Mouse (Mus musculus) MEL (cell line): ENCODE data around the gene Rras2. TPM values are rescaled to one million over a fixed set of nuclear protein-coding genes. Genes with fewer than 3 reads are reported as not detected.

Experiments
- DNase-seq: peaks from one replicate; pipeline ENCODE4 v3.0.0; 2011; ENCODE audit warnings: low read depth, low spot score
- H3K27ac ChIP-seq: 2 replicates; pipeline ENCODE4 v1.5.1; 2012; ENCODE audit warnings: low read depth, mild to moderate bottlenecking, control low read depth, low read length, moderate library complexity; ENCODE audit not compliant: control insufficient read depth
- H3K27me3 ChIP-seq, 2 experiments: fragments of 150-350 bp in 1 of 2; sonication (generic) in 1 of 2; 2 replicates each; pipeline ENCODE4 v1.6.1; 2012; ENCODE audit warnings: low read length in 2 of 2, mild to moderate bottlenecking in 2 of 2, improper control_type of control experiment in 1 of 2, moderate library complexity in 1 of 2; ENCODE audit not compliant: insufficient read depth in 2 of 2, control insufficient read depth in 1 of 2
- H3K36me3 ChIP-seq, 2 experiments: 2 replicates each; pipeline ENCODE4 v1.6.1; 2012 to 2014; ENCODE audit warnings: low read length in 2 of 2, improper control_type of control experiment in 1 of 2, inconsistent platforms in 1 of 2, mild to moderate bottlenecking in 1 of 2; ENCODE audit not compliant: insufficient read depth in 2 of 2, control insufficient read depth in 1 of 2
- H3K4me1 ChIP-seq, 2 experiments: fragments of 150-350 bp in 1 of 2; sonication (generic) in 1 of 2; 2 replicates each; pipeline ENCODE4 v1.6.1; 2012; ENCODE audit warnings: low read length in 2 of 2, improper control_type of control experiment in 1 of 2, mild to moderate bottlenecking in 1 of 2; ENCODE audit not compliant: insufficient read depth in 2 of 2, control insufficient read depth in 1 of 2
- H3K4me3 ChIP-seq, 2 experiments: fragments of 150-350 bp in 1 of 2; sonication (generic) in 1 of 2; 2 replicates each; pipeline ENCODE4 v1.5.1; 2012; ENCODE audit warnings: low read depth in 2 of 2, low read length in 2 of 2, mild to moderate bottlenecking in 2 of 2, moderate library complexity in 2 of 2, control low read depth in 1 of 2, improper control_type of control experiment in 1 of 2; ENCODE audit not compliant: control insufficient read depth in 1 of 2, insufficient read depth in 1 of 2
- H3K79me2 ChIP-seq: 2 replicates; pipeline ENCODE4 v1.6.1; 2012; ENCODE audit warnings: mild to moderate bottlenecking, low read length, moderate library complexity; ENCODE audit not compliant: control insufficient read depth, poor library complexity, insufficient read depth
- H3K9ac ChIP-seq: 2 replicates; pipeline ENCODE4 v1.6.1; 2012; ENCODE audit warnings: low read depth, mild to moderate bottlenecking, control low read depth, low read length, moderate library complexity; ENCODE audit not compliant: control insufficient read depth, poor library complexity, severe bottlenecking
- H3K9me3 ChIP-seq: fragments of 150-350 bp; sonication (generic); replicated peaks from 2 replicates; pipeline ENCODE4 v1.6.1; 2012; ENCODE audit warnings: mild to moderate bottlenecking, low read length, improper control_type of control experiment, moderate library complexity; ENCODE audit not compliant: insufficient read depth
- BHLHE40 ChIP-seq: IDR thresholded peaks from 2 replicates; pipeline ENCODE4 v1.6.1; 2012; ENCODE audit warnings: low read depth, mild to moderate bottlenecking, inconsistent platforms, low read length, improper control_type of control experiment, borderline replicate concordance
- CHD2 ChIP-seq: IDR thresholded peaks from 2 replicates; pipeline ENCODE4 v1.6.1; 2011; ENCODE audit warnings: low read length, improper control_type of control experiment
- E2F4 ChIP-seq: IDR thresholded peaks from 2 replicates; pipeline ENCODE4 v1.6.1; 2011; ENCODE audit warnings: low read depth, low read length, improper control_type of control experiment, borderline replicate concordance
- EP300 ChIP-seq, 2 experiments: IDR thresholded peaks; 2 replicates each; pipeline ENCODE4 v1.6.1; 2011; ENCODE audit warnings: improper control_type of control experiment in 2 of 2, low read length in 2 of 2, low read depth in 1 of 2, mild to moderate bottlenecking in 1 of 2
- ETS1 ChIP-seq: IDR thresholded peaks from 2 replicates; pipeline ENCODE4 v1.6.1; 2012; ENCODE audit warnings: low read depth, mild to moderate bottlenecking, inconsistent platforms, low read length, improper control_type of control experiment, moderate library complexity
- JUND ChIP-seq: IDR thresholded peaks from 2 replicates; pipeline ENCODE4 v1.6.1; 2011; ENCODE audit warnings: low read depth, mild to moderate bottlenecking, improper control_type of control experiment, low read length
- MAFK ChIP-seq: IDR thresholded peaks from 2 replicates; pipeline ENCODE4 v1.6.1; 2011; ENCODE audit warnings: low read depth, mild to moderate bottlenecking, low read length, improper control_type of control experiment, borderline replicate concordance
- MAX ChIP-seq: IDR thresholded peaks from 2 replicates; pipeline ENCODE4 v1.6.1; 2011; ENCODE audit warnings: low read length, improper control_type of control experiment
- MEF2A ChIP-seq: IDR thresholded peaks from 2 replicates; pipeline ENCODE4 v1.6.1; 2014; ENCODE audit warnings: low read depth, mild to moderate bottlenecking, inconsistent platforms, low read length, improper control_type of control experiment; ENCODE audit not compliant: poor library complexity, insufficient replicate concordance, severe bottlenecking; ENCODE audit errors: extremely low read depth
- MXI1 ChIP-seq: IDR thresholded peaks from 2 replicates; pipeline ENCODE4 v1.6.1; 2011; ENCODE audit warnings: mild to moderate bottlenecking, low read depth, low read length, improper control_type of control experiment
- MYB ChIP-seq: IDR thresholded peaks from 2 replicates; pipeline ENCODE4 v1.6.1; 2011; ENCODE audit warnings: mild to moderate bottlenecking, low read depth, low read length, improper control_type of control experiment
- NELFE ChIP-seq: IDR thresholded peaks from 2 replicates; pipeline ENCODE4 v1.6.1; 2011; ENCODE audit warnings: low read depth, low read length, improper control_type of control experiment
- NRF1 ChIP-seq: IDR thresholded peaks from 2 replicates; pipeline ENCODE4 v1.6.1; 2014; ENCODE audit warnings: low read depth, mild to moderate bottlenecking, inconsistent platforms, low read length, improper control_type of control experiment, moderate library complexity; ENCODE audit not compliant: poor library complexity, insufficient read depth, severe bottlenecking
- RAD21 ChIP-seq: IDR thresholded peaks from 2 replicates; pipeline ENCODE4 v1.6.1; 2011; ENCODE audit warnings: mild to moderate bottlenecking, low read depth, low read length, improper control_type of control experiment
- SIN3A ChIP-seq: IDR thresholded peaks from 2 replicates; pipeline ENCODE4 v1.6.1; 2012; ENCODE audit warnings: low read length, improper control_type of control experiment, inconsistent platforms
- SMC3 ChIP-seq: IDR thresholded peaks from 2 replicates; pipeline ENCODE4 v1.6.1; 2011; ENCODE audit warnings: low read depth, low read length, improper control_type of control experiment
- TBP ChIP-seq: IDR thresholded peaks from 2 replicates; pipeline ENCODE4 v1.8.0; 2011; ENCODE audit warnings: low read depth, low read length, improper control_type of control experiment
- TCF12 ChIP-seq: IDR thresholded peaks from 2 replicates; pipeline ENCODE4 v1.6.1; 2014; ENCODE audit warnings: low read depth, mild to moderate bottlenecking, inconsistent platforms, low read length, improper control_type of control experiment, moderate library complexity
- UBTF ChIP-seq: IDR thresholded peaks from 2 replicates; pipeline ENCODE4 v1.6.1; 2012; ENCODE audit warnings: low read depth, mild to moderate bottlenecking, inconsistent platforms, low read length, improper control_type of control experiment, moderate library complexity, borderline replicate concordance; ENCODE audit not compliant: insufficient read depth
- USF2 ChIP-seq, 2 experiments: IDR thresholded peaks; 2 replicates each; pipeline ENCODE4 v1.6.1; 2011 to 2012; ENCODE audit warnings: improper control_type of control experiment in 2 of 2, low read length in 2 of 2, borderline replicate concordance in 1 of 2, inconsistent platforms in 1 of 2, low read depth in 1 of 2, mild to moderate bottlenecking in 1 of 2; ENCODE audit not compliant: insufficient read depth in 1 of 2
- ZC3H11A ChIP-seq: IDR thresholded peaks from 2 replicates; pipeline ENCODE4 v1.6.1; 2012; ENCODE audit warnings: low read depth, mild to moderate bottlenecking, inconsistent platforms, low read length, improper control_type of control experiment
- ZKSCAN1 ChIP-seq: IDR thresholded peaks from 2 replicates; pipeline ENCODE4 v1.6.1; 2012; ENCODE audit warnings: low read depth, mild to moderate bottlenecking, inconsistent platforms, low read length, improper control_type of control experiment, moderate library complexity
- ZMIZ1 ChIP-seq: IDR thresholded peaks from 2 replicates; pipeline ENCODE4 v1.6.1; 2012; ENCODE audit warnings: low read depth, mild to moderate bottlenecking, inconsistent platforms, low read length, improper control_type of control experiment, moderate library complexity
- ZNF384 ChIP-seq: IDR thresholded peaks from 2 replicates; pipeline ENCODE4 v1.6.1; 2012; ENCODE audit warnings: low read depth, mild to moderate bottlenecking, inconsistent platforms, low read length, improper control_type of control experiment
- polyA plus RNA-seq, 2 experiments: library from polyadenylated mRNA; stranded (reverse) in 1 of 2; unstranded in 1 of 2; fragments of >175 nt in 1 of 2; fragments of >200 nt in 1 of 2; gene quantifications; 2 replicates each; pipeline versions ENCODE4 v1.2.1 to v1.2.4; 2012; ENCODE audit warnings: low replicate concordance in 2 of 2, low read depth in 1 of 2; ENCODE audit not compliant: insufficient read length in 2 of 2, insufficient read depth in 1 of 2, missing spikeins in 1 of 2
- total RNA-seq: library from RNA; depleted of rRNA; stranded (reverse); fragments of 300-350 nt; gene quantifications from 2 replicates; pipeline ENCODE4 v1.2.3, GENCODE M21; 2012

Gene Rras2
- total and polyA plus RNA-seq, 3 experiments, result not detected

- Histone ChIP-seq H3K27me3 (no peaks in the 10 kb centered on the region; a peak in 1 of 4 replicates), H3K9ac (no peak overlapping the region), H3K4me3 (no peak overlapping the region), H3K9me3 (no peaks in the 10 kb centered on the region), H3K4me1 (no peaks in the 10 kb centered on the region), H3K36me3 (no peaks in the 10 kb centered on the region), H3K27ac (no peak overlapping the region), H3K79me2 (no peaks in the 10 kb centered on the region)
- DNase-seq, result no peak
- TF ChIP-seq SMC3 (no peak), TBP (no peak), ZMIZ1 (no peak), EP300 (IDR thresholded peaks at IDR 0.05; ENCODE audit: low read depth in 1 of 2, low read length in 2 of 2) (no peak), MYB (no peak), JUND (no peak), SIN3A (no peak)
These were observed 13.8 kb downstream of the Rras2 start for GRCm38 (mm10) chr7:114103629-114104347.

- no peak for DNase-seq
- Histone ChIP-seq H3K27ac (no peak overlapping the region), H3K4me3 (no peak overlapping the region), H3K9ac (no peak overlapping the region), H3K27me3 (no peaks in the 10 kb centered on the region; a peak in 1 of 4 replicates), H3K36me3 (no peaks in the 10 kb centered on the region), H3K79me2 (no peaks in the 10 kb centered on the region), H3K4me1 (no peaks in the 10 kb centered on the region), H3K9me3 (no peaks in the 10 kb centered on the region)
- no peak for TF ChIP-seq E2F4
- no peak for TF ChIP-seq TCF12
- no peak for TF ChIP-seq NRF1
- no peak for TF ChIP-seq NELFE
- no peak for TF ChIP-seq USF2 (IDR thresholded peaks at IDR 0.05; ENCODE audit: borderline replicate concordance in 1 of 2, insufficient read depth in 1 of 2, low read depth in 1 of 2, low read length in 2 of 2)
- no peak for TF ChIP-seq CHD2
These were observed 14.4 kb downstream of the Rras2 start for GRCm38 (mm10) chr7:114103152-114103551.

DNA sequence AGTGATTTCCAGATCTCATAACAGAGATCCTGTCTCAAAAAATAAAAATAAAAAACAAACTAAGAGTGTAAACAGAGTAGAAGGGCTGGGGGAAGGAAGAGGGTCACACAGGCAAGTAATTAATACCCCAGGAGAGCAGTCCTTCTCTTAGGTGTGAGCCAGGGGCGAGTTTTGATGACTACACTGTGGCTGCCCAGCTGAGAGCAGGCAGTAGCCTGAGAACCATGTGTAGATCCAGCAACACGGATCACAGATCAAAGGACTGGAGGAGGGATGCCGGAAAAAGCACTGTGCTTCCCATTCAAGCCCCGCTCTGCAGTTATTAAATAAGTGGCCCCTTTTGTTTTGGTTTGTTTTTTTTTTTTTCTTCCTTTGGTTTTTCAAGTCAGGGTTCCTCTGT lies 15.0 kb downstream of the Rras2 start:
- Histone ChIP-seq H3K79me2 (no peaks in the 10 kb centered on the region), H3K36me3 (no peaks in the 10 kb centered on the region), H3K27ac (no peak overlapping the region), H3K4me3 (no peak overlapping the region), H3K9me3 (no peaks in the 10 kb centered on the region), H3K4me1 (no peaks in the 10 kb centered on the region), H3K27me3 (no peaks in the 10 kb centered on the region; a peak in 1 of 4 replicates), H3K9ac (no peak overlapping the region)
- no peak for DNase-seq
- TF ChIP-seq ZC3H11A, result no peak
- TF ChIP-seq ZKSCAN1, result no peak
- TF ChIP-seq TBP, result no peak
- no peak for TF ChIP-seq MEF2A
- TF ChIP-seq MYB, result no peak
- no peak for TF ChIP-seq BHLHE40
- TF ChIP-seq MAX, result no peak
- no peak for TF ChIP-seq MXI1
- no peak for TF ChIP-seq RAD21
- TF ChIP-seq JUND, result no peak
- TF ChIP-seq MAFK, result no peak
- no peak for TF ChIP-seq NRF1
- TF ChIP-seq ETS1, result no peak
- no peak for TF ChIP-seq ZMIZ1
- no peak for TF ChIP-seq UBTF
- TF ChIP-seq ZNF384, result no peak
